Mouse (Mus musculus) liver, adult 2 months (tissue): ENCODE data around the gene Olah. TPM values are rescaled to one million over a fixed set of nuclear protein-coding genes. Genes with fewer than 3 reads are reported as not detected.

Experiments used
- DNase-seq: peaks from one replicate; pipeline ENCODE4 v3.0.0-alpha.2; 2011; ENCODE audit warnings: low read depth, low spot score; ENCODE audit errors: extremely low read depth
- H3K27ac ChIP-seq: fragments of 200-500 bp; replicated peaks from 2 replicates; pipeline ENCODE4 v1.5.1; 2012; ENCODE audit warnings: low read depth, mild to moderate bottlenecking, control low read depth, inconsistent platforms, low read length; ENCODE audit not compliant: insufficient read depth
- H3K27me3 ChIP-seq: fragments of 200-500 bp; 2 replicates; pipeline ENCODE4 v1.6.1; 2012; ENCODE audit warnings: mild to moderate bottlenecking, moderate library complexity, low read length, inconsistent platforms; ENCODE audit not compliant: control insufficient read depth, insufficient read depth
- H3K36me3 ChIP-seq: fragments of 200-500 bp; 2 replicates; pipeline ENCODE4 v1.6.1; 2012; ENCODE audit warnings: low read length, inconsistent platforms; ENCODE audit not compliant: control insufficient read depth, insufficient read depth
- H3K4me1 ChIP-seq: fragments of 200-500 bp; 2 replicates; pipeline ENCODE4 v1.6.1; 2011; ENCODE audit warnings: low read length; ENCODE audit not compliant: control insufficient read depth, insufficient read depth
- H3K4me3 ChIP-seq: fragments of 200-500 bp; 2 replicates; pipeline ENCODE4 v1.5.1; 2011; ENCODE audit warnings: low read depth, mild to moderate bottlenecking, control low read depth, low read length, moderate library complexity; ENCODE audit not compliant: insufficient read depth
- H3K79me2 ChIP-seq: fragments of 200-500 bp; 2 replicates; pipeline ENCODE4 v1.6.1; 2012; ENCODE audit warnings: inconsistent platforms, mild to moderate bottlenecking, low read length, moderate library complexity; ENCODE audit not compliant: control insufficient read depth, insufficient read depth
- H3K9ac ChIP-seq: fragments of 200-500 bp; 2 replicates; pipeline ENCODE4 v1.6.1; 2012; ENCODE audit warnings: low read depth, mild to moderate bottlenecking, control low read depth, inconsistent platforms, low read length
- CTCF ChIP-seq: fragments of 200-500 bp; IDR thresholded peaks from 2 replicates; pipeline ENCODE4 v1.5.1; 2011; ENCODE audit warnings: low read depth, low read length, control low read depth
- POLR2A ChIP-seq: fragments of 200-500 bp; IDR thresholded peaks from 2 replicates; pipeline ENCODE4 v1.6.1; 2011; ENCODE audit warnings: low read length, control low read depth; ENCODE audit not compliant: insufficient read depth; ENCODE audit errors: extremely low read depth
- WGBS: fragments of 180-500 bp; shearing (Covaris S2); methylation state at CpG from one replicate; pipeline ENCODE4 v1.1.7; 2018; 5-methylcytosine and 5-hydroxymethylcytosine counted together
- polyA plus RNA-seq: library from polyadenylated mRNA; depleted of rRNA; stranded (reverse); fragments of >200 nt; gene quantifications from 2 replicates; pipeline ENCODE4 v1.2.3, GENCODE M21; 2012; rRNA removed
- total RNA-seq: library from RNA; depleted of rRNA; stranded (reverse); fragments of >200 nt; gene quantifications from 2 replicates; pipeline ENCODE4 v1.2.3, GENCODE M21; 2014; rRNA removed

The Olah gene
- total and polyA plus RNA-seq, 2 experiments, result not detected

DNA sequence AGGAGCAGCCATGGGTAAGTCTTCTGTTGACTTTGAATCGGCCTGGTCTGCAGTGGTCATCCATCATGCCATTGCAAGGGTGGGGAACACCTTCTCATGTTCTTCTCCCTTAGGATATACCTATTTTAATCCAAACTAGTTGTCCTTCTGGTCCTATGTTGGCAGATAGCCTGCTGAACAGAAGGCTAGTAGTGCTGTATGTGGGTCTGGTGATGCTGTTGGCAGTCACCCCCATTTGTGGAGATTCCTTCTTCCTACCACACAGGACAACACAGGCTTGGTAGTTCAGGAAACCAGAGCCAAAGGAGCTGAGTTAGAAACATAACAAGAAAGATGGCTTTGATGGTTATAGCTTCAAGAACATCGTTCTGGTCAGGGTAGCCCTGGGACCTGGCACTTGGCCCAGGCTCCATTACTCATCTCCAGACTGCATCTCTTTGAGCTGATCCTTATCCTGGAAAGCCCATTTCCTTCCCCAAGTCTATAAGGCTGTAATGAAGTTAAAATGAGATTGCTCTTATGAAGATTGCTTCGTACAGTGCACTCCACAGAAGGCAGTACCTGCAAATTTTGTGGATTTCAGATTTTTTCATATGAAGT is 91.5 kb downstream of the Olah start:
- no peak for TF ChIP-seq CTCF
- no peak for TF ChIP-seq POLR2A
- DNase-seq, result no peak
- no peaks in the 10 kb centered on the region for H3K27me3 ChIP-seq
- 68% methylated on average over 3 of the region's 3 CpGs for WGBS
- no peak overlapping the region for H3K9ac ChIP-seq
- no peak overlapping the region for H3K27ac ChIP-seq
- no peaks in the 10 kb centered on the region for H3K4me1 ChIP-seq
- peaks cover 4% of the 10 kb centered on the region; the same call in 1 of the 2 replicates for H3K79me2 ChIP-seq
- peaks cover 6% of the 10 kb centered on the region for H3K36me3 ChIP-seq
- H3K4me3 ChIP-seq, result no peak overlapping the region

DNA sequence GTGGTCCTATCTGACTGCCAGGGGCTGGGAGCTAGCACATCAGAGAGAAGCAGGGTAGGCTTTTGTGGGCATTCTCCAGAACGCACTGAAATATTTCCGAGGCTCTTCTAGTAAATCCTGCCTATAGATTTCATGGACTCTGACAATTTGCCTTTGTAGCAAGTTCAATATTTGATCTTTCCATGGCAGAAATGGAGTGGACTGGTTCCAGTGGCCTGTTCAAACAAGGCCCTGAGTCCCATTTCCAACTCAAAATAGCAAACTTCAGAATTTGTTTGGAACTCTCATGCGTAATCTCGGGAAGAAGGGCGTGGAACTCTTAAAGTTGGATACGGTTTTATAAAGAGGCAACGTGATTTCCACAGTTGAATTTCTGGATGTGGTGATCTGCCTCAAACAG is 101.2 kb downstream of the Olah start:
- Histone ChIP-seq H3K79me2 (peaks cover 10% of the 10 kb centered on the region; the same call in 1 of the 2 replicates), H3K27ac (peak overlapping the region; percentile 35; the same call in 1 of the 2 replicates), H3K36me3 (no peaks in the 10 kb centered on the region), H3K9ac (no peak overlapping the region), H3K4me3 (no peak overlapping the region), H3K4me1 (peaks cover 9% of the 10 kb centered on the region), H3K27me3 (no peaks in the 10 kb centered on the region)
- 24% methylated on average over 7 of the region's 7 CpGs for WGBS
- TF ChIP-seq POLR2A (no peak), CTCF (no peak)
- peak; percentile 57 for DNase-seq

DNA sequence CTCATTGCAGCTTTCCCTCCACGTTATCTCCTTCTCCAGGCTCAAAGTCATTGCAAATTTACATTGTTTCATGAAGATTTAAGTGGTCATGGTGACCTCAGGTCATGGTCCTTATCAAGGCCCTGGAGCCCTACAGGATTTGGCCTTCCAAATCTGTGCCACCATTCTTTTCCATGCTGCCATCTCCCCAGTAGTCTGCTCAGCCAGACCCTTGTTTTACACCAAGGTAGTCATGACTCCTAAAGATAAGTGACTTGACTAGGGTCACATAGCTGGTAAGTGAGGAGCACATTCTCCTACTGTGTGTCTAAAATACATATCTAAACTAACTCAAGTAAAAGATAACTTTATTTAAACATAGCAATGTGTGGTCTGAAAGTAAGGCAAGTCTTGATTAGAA is 104.8 kb downstream of the Olah start:
- H3K79me2 ChIP-seq, result peaks cover 6% of the 10 kb centered on the region; the same call in 1 of the 2 replicates
- no peak overlapping the region for H3K4me3 ChIP-seq
- no peak overlapping the region for H3K27ac ChIP-seq
- TF ChIP-seq CTCF, result no peak
- no peak for TF ChIP-seq POLR2A
- no peaks in the 10 kb centered on the region for H3K27me3 ChIP-seq
- WGBS, result 82% methylated on average over 1 of the region's 1 CpGs
- DNase-seq, result no peak
- H3K9ac ChIP-seq, result no peak overlapping the region
- H3K4me1 ChIP-seq, result peaks cover 9% of the 10 kb centered on the region
- H3K36me3 ChIP-seq, result no peaks in the 10 kb centered on the region

Other genes with a start within 250 kb of the Olah start
- 13.2 and 16.4 TPM in 2 replicates for gene Nmt2, start 113.0 kb downstream of the Olah start, total RNA-seq
- gene Nmt2, start 113.0 kb downstream of the Olah start, polyA plus RNA-seq, result 5.1 and 5.4 TPM in 2 replicates
- 2.6 and 3.4 TPM in 2 replicates for gene Rpp38, start 64.6 kb downstream of the Olah start, total RNA-seq
- gene Rpp38, start 64.6 kb downstream of the Olah start, polyA plus RNA-seq, result 1.9 and 2.3 TPM in 2 replicates
- gene Acbd7, start 61.0 kb downstream of the Olah start, total RNA-seq, result not detected in 2 replicates
- gene Acbd7, start 61.0 kb downstream of the Olah start, polyA plus RNA-seq, result not detected in 2 replicates
- not detected in 2 replicates for gene Meig1, start 25.4 kb upstream of the Olah start, total RNA-seq
- not detected in 2 replicates for gene Meig1, start 25.4 kb upstream of the Olah start, polyA plus RNA-seq
- 5.6 and 5.8 TPM in 2 replicates for gene Dclre1c, start 26.9 kb upstream of the Olah start, total RNA-seq
- gene Dclre1c, start 26.9 kb upstream of the Olah start, polyA plus RNA-seq, result 1.2 and 1.8 TPM in 2 replicates
- 0.27 and 0.46 TPM in 2 replicates for gene Suv39h2, start 77.8 kb upstream of the Olah start, total RNA-seq
- gene Suv39h2, start 77.8 kb upstream of the Olah start, polyA plus RNA-seq, result 0.12 and 0.13 TPM in 2 replicates
- 1.1 and 1.3 TPM in 2 replicates for gene Gm45902, start 115.6 kb upstream of the Olah start, total RNA-seq
- 0.45 and 0.61 TPM in 2 replicates for gene Gm45902, start 115.6 kb upstream of the Olah start, polyA plus RNA-seq
- gene Hspa14, start 115.6 kb upstream of the Olah start, total RNA-seq, result 14.9 and 17.4 TPM in 2 replicates
- 9.5 and 12.3 TPM in 2 replicates for gene Hspa14, start 115.6 kb upstream of the Olah start, polyA plus RNA-seq
- gene Cdnf, start 115.8 kb upstream of the Olah start, total RNA-seq, result 0.46 and 0.47 TPM in 2 replicates
- gene Cdnf, start 115.8 kb upstream of the Olah start, polyA plus RNA-seq, result 0.20 TPM in 1 of 2 replicates, not detected in the other
- 50.6 and 68.6 TPM in 2 replicates for gene Fam107b, start 173.3 kb upstream of the Olah start, total RNA-seq
- 13.7 and 18.3 TPM in 2 replicates for gene Fam107b, start 173.3 kb upstream of the Olah start, polyA plus RNA-seq